Mouse (Mus musculus) kidney, adult 2 months (tissue): ENCODE measurements at regions not wholly inside any gene's neighbourhood (a gene's known extent, or its start where the extent isn't known, plus 50 kb on each side); places are given as distances from the start of the nearest gene placed in this dataset.

ENCODE experiments used
- DNase-seq: peaks from one replicate; pipeline ENCODE4 v3.0.0; 2021
- H3K27ac ChIP-seq: fragments of 200-500 bp; 2 replicates; pipeline ENCODE4 v1.5.1; 2012; ENCODE audit warnings: low read depth, low read length, control low read depth, inconsistent platforms; ENCODE audit not compliant: insufficient read depth
- H3K27me3 ChIP-seq: fragments of 200-500 bp; replicated peaks from 2 replicates; pipeline ENCODE4 v1.6.1; 2012; ENCODE audit warnings: mild to moderate bottlenecking, moderate library complexity, low read length, inconsistent platforms; ENCODE audit not compliant: control insufficient read depth, insufficient read depth
- H3K36me3 ChIP-seq: fragments of 200-500 bp; 2 replicates; pipeline ENCODE4 v1.6.1; 2012; ENCODE audit warnings: mild to moderate bottlenecking, moderate library complexity, low read length, inconsistent platforms; ENCODE audit not compliant: control insufficient read depth, insufficient read depth
- H3K4me1 ChIP-seq: fragments of 200-500 bp; 2 replicates; pipeline ENCODE4 v1.6.1; 2011; ENCODE audit warnings: low read length; ENCODE audit not compliant: control insufficient read depth, insufficient read depth
- H3K4me3 ChIP-seq: fragments of 200-500 bp; 2 replicates; pipeline ENCODE4 v1.5.1; 2011; ENCODE audit warnings: mild to moderate bottlenecking, low read depth, low read length, control low read depth; ENCODE audit not compliant: insufficient read depth
- CTCF ChIP-seq: fragments of 200-500 bp; conservative IDR thresholded peaks from 2 replicates; pipeline ENCODE4 v1.5.1; 2011; ENCODE audit warnings: low read depth, mild to moderate bottlenecking, control low read depth, low read length, moderate library complexity, mixed read lengths; ENCODE audit not compliant: insufficient read depth, insufficient read length
- POLR2A ChIP-seq: fragments of 200-500 bp; IDR thresholded peaks from one replicate; pipeline ENCODE4 v1.6.1; 2011; ENCODE audit warnings: low read depth, low read length, control low read depth
- WGBS: fragments of 180-500 bp; shearing (Covaris S2); methylation state at CpG from one replicate; pipeline ENCODE4 v1.1.7; 2018; 5-methylcytosine and 5-hydroxymethylcytosine counted together

DNA sequence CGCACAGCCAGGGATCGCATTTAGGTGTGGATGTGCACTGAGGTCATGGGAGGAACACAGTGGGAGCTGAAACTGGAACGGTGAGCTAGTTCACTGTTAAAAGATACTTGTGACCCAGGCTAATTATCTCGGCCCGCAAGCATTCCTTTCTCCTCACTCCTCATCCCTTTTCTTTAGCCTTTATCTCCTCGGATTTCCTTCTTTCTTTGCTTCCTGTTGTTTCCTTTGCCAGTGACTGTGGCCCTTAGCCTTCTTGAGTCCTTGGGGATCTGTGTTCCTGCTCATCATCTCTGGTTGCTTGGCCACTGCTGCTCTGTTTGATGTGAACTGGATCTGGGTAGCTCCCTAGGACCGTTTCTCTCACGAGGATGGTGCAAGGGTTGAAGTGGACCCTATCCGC is 256.0 kb downstream of the Ndfip2 start:
- H3K4me3 ChIP-seq, result no peak overlapping the region
- no peaks in the 10 kb centered on the region for H3K4me1 ChIP-seq
- H3K27me3 ChIP-seq, result no peaks in the 10 kb centered on the region
- H3K27ac ChIP-seq, result no peak overlapping the region
- 62% methylated on average over 9 of the region's 9 CpGs for WGBS
- no peak for DNase-seq
- no peak for TF ChIP-seq CTCF
- TF ChIP-seq POLR2A, result no peak
- H3K36me3 ChIP-seq, result no peaks in the 10 kb centered on the region

DNA sequence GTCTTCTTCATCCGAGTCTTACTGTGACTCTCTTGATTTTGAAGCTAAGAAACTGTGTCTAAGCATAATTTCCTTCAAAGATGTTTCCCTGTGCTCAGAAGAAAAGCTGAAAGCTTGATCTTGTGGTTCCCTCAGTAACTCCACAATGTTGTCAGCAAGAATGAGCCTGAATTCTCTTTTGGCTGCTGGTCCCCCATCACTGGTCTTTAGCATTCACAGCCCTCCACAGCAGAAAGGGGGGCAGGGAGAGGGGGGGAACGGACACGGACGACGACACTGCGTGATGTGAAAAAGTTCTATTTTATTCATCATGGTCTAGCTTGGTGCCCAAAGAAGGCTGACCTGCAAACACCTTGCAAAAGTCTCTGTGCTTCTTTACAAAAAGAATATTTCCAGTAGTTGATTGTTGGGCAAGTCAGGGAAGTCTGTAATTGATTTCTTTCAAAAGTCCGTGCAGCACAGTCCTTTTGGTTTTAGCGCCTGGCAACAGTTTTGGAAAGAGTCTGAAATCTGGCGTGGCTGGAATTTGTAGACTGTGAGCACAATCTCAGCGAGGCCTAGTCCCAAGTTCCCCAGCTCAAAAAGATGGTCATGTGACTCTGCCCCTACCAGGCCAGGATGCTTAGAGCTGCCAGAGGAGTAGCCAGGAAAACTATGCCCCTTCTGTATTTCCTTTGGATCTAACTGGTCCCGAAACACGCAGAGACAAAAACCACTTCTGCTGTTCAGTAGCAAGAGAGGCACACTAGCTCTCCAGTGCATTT is 254.7 kb downstream of the Ndfip2 start:
- Histone ChIP-seq H3K27ac (no peak overlapping the region), H3K4me3 (no peak overlapping the region), H3K36me3 (no peaks in the 10 kb centered on the region), H3K4me1 (no peaks in the 10 kb centered on the region), H3K27me3 (no peaks in the 10 kb centered on the region)
- WGBS, result 92% methylated on average over 12 of the region's 12 CpGs
- TF ChIP-seq CTCF (no peak), POLR2A (no peak)
- DNase-seq, result no peak

DNA sequence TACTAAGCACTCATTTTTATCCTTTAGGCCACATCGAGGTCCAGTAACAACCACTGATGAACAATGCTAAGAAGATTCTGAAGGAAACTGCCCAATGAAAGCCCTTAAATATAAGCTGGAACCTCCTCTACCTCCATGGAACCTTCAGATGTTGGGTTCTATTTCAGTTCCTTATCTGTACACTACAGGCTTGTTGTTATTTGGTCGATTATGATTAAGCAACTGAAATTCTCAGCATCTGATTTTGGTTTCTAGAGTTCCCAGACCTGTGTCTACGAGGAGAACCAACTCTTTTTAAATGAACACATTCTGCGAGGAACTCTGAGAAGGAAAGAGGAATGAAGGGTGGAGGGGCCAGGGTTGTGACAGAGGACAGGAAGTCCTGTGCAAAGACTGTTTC is 253.5 kb downstream of the Ndfip2 start:
- no peaks in the 10 kb centered on the region for H3K36me3 ChIP-seq
- H3K27me3 ChIP-seq, result no peaks in the 10 kb centered on the region
- 89% methylated on average over 4 of the region's 4 CpGs for WGBS
- no peak for DNase-seq
- no peak overlapping the region for H3K27ac ChIP-seq
- no peak overlapping the region for H3K4me3 ChIP-seq
- H3K4me1 ChIP-seq, result no peaks in the 10 kb centered on the region
- no peak for TF ChIP-seq CTCF
- TF ChIP-seq POLR2A, result no peak

DNA sequence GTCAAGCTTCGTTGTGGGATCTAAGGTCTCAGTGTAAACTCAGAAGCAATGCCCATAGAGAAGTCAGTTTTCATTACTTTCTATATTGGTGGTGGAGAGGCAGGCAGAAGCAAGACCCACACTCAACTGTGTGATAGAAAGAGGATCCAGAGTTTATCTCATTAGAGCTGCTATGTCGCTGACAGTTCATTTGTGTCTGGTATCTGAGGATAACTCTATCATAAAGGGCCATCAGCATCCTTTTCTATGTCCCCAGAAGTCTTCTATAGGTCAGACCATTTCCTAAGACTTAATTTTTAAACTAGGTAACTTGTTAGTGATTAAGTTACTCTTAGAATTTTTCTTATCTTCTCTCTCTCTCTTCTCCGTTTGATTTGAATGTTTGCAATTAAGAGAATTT is 252.8 kb downstream of the Ndfip2 start:
- H3K4me1 ChIP-seq, result no peaks in the 10 kb centered on the region
- WGBS, result 93% methylated on average over 3 of the region's 3 CpGs
- no peaks in the 10 kb centered on the region for H3K36me3 ChIP-seq
- TF ChIP-seq POLR2A (no peak), CTCF (no peak)
- H3K27me3 ChIP-seq, result no peaks in the 10 kb centered on the region
- no peak overlapping the region for H3K4me3 ChIP-seq
- DNase-seq, result no peak
- H3K27ac ChIP-seq, result no peak overlapping the region

DNA sequence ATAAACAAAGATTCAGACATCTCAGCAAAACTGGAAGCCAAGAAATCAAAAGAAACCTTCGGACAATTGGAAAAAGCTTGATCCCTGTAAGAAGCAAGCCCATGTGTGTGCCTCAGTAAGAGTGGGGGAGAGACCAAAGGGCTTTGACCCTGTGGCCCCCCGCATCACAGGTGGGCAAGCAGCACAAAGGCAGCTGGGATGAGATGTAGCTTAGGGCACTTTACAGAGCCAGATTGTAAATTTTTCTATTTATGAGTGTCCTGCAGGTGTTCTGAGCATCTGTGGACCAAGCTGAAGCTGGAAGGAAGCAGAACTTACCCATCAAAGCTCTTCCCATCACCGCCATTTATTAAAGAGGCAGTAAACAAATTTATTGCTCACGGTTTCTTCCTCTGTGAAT is 246.9 kb downstream of the Ndfip2 start:
- Histone ChIP-seq H3K27me3 (no peaks in the 10 kb centered on the region), H3K36me3 (no peaks in the 10 kb centered on the region), H3K27ac (peak overlapping the region; percentile 69; the same call in 1 of the 2 replicates), H3K4me3 (no peak overlapping the region), H3K4me1 (no peaks in the 10 kb centered on the region; the same call in 1 of the 2 replicates)
- TF ChIP-seq CTCF, result no peak
- TF ChIP-seq POLR2A, result no peak
- no peak for DNase-seq
- 69% methylated on average over 4 of the region's 4 CpGs for WGBS

DNA sequence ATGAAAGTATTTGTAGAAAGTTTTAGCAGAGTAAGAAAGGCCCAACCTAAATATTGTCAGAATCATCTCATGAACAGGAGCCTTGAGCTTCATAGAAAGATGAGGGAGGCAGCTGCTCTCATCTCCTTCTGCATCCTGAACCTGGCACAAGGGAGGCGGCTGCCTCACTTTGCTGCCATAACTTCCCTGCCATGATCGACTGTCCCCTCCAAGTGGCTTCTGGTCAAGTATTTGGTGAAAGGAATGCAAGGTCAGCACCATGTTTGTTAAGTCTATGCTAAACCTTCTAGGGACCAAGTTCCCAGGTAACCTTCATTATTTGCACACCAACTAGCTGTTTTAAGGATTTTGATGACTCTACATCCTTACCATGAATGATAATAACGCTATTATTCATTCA is 246.0 kb downstream of the Ndfip2 start:
- no peak for DNase-seq
- H3K27ac ChIP-seq, result no peak overlapping the region

DNA sequence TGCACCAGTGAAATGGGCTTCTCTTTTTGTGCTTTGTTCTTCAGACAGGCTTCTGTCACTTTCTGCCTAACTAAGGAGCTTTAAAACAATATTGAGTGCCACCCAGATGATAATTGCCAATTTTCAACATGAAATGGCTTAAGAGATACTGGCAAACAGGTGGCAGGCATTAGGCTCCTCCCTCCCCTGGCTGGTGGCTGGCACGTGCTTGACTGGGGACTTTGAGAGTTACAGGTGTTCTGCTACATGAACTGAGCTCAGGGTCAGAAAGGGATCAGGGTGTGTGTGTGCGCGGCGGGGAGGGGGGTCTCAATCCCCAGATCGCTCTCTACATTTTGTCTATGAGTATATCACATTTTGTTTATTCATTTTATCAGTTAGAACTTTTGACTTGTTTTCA is 245.4 kb downstream of the Ndfip2 start:
- Histone ChIP-seq H3K4me3 (no peak overlapping the region), H3K27ac (no peak overlapping the region), H3K4me1 (peaks cover 3% of the 10 kb centered on the region; the same call in 1 of the 2 replicates), H3K27me3 (no peaks in the 10 kb centered on the region), H3K36me3 (no peaks in the 10 kb centered on the region)
- no peak for DNase-seq
- 87% methylated on average over 5 of the region's 5 CpGs for WGBS
- TF ChIP-seq CTCF (no peak), POLR2A (no peak)

More for the DNA sequence above, 246.0 kb downstream of the Ndfip2 start:
- no peak for TF ChIP-seq CTCF
- TF ChIP-seq POLR2A, result no peak
- 86% methylated on average over 3 of the region's 3 CpGs for WGBS
- Histone ChIP-seq H3K4me3 (no peak overlapping the region), H3K36me3 (no peaks in the 10 kb centered on the region), H3K27me3 (no peaks in the 10 kb centered on the region), H3K4me1 (peaks cover 1% of the 10 kb centered on the region; the same call in 1 of the 2 replicates)
